Mouse (Mus musculus): ENCODE results near the gene Nelfe. TPM values are rescaled to one million over a fixed set of nuclear protein-coding genes. Genes with fewer than 3 reads are reported as not detected.

Nelfe gene
- total RNA-seq, 2 experiments from 2014 or later = 13.7 to 17.3 TPM

DNA sequence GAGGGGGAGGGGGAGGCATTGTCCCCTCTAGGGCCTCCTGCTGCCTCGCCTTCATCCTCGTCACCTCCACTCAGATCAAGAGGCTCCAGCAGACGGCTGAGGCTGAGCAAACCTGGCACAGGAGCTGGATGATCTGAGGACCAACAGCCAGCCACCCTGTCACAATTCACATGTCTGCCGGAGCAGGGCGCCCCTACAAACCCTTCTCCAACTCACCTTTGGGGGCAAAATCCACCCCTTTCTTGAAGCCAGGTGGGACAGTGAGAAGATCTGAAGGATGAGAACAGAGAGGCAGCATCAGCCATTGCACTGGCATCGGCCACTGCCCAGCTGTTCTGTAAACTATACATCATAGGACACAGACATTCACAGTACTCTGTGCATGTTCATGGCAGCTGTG is 3.0 kb upstream of the Nelfe start:
- DNase-seq = no peak

DNA sequence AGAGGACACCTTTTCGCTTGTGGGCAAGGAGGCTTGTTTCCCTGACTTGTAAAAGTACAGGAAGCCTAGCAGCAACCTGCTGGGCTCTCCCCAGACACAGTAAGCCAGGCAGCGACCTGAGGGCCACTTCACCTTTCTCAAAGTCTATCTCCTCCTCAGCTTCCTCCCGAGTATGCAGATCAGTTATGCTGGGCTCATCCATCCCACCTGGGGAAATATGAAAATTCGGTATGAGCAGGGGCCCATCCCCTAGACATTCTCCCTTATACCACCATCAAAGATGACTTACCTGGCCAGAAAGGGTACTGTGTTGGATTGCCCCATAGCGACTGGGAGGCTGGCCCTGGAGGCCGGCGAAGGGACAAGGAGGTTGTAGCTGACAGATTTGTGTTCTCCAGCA is 2.6 kb upstream of the Nelfe start:
- no peak for DNase-seq

DNA sequence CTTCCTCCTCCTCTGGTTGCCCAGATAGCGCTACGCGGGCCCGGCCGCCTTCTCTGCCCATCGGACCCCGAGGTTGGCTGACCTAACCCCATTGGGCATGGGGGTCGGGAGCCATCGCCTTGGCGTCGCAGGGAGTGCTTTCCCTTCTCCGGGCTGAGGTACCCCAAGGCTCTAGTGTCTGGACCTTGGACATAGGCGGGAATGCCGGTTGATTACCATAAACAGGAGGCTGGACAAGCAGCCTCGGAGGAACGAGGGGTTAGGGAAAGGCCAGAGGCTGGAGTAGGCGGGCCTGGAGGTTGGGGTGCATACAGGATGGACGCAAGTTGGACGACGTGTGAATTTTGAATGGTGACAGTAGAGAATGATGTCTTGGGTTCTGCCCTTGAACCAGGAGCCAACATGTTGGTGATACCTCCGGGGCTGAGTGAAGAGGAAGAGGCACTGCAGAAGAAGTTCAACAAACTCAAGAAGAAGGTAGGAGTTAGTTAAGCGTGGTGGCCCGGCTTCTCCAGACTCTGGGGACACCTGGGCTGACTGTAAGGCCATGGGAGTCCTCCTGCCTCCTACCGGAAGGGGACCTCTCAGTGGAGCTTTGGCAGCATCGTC is 430 bp downstream of the Nelfe start:
- no peak for DNase-seq

DNA sequence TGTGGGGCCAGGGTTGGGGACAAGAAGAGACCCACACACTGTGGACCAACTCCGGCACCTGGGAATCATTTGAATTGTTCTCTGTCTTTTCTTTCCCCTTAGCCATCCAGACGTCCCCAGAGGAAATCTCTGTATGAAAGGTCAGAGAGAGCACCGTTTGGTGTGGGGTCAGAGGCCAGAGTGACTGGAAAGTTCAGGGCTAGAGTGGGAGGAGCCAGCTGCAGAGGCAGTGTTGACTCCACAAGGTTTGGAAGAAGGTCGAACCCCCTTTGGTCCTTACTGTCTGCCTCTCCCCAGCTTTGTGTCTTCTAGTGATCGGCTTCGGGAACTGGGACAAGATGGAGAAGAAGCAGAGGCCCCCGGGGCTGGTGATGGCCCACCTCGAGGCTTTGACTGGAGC is 3.3 kb downstream of the Nelfe start:
- DNase-seq = no peak

DNA sequence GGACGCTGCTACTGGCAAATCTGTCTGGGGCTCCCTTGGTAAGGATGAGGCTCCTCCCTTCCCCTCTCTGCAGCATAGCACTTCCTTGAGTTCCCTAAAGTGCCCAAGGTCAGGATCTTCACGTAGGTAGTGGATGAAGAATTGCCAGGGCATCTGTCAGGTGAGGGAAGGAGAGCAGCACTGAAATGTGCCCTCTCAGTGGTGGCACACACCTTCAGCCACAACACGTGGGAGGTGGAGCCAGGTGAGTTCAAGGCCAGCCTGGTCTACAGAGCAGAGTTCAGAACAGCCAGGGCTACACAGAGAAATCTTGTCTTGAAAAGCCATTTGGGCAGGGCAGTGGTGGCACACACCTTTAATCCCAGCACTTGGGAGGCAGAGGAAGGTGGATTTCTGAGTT is 4.6 kb downstream of the Nelfe start:
- no peak for DNase-seq

DNA sequence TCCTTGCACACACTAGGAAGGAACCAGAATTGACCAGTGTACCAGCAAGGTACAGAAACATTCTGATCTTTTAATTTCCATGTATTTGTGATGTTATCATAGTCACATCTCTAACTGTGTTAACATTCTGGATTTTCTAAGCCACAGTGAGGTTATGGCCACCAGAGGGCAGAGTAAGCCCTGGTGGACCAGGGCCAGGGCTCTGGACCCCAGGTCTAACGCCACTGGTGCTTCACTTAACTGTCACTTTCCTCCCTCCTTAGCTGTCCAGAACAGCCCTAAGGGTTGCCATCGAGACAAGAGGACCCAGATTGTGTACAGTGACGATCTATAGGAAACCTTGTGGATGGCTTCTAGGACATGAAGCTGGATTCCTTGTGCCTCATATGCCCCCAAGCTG is 5.6 kb downstream of the Nelfe start:
- DNase-seq = peak; percentile 67

DNA sequence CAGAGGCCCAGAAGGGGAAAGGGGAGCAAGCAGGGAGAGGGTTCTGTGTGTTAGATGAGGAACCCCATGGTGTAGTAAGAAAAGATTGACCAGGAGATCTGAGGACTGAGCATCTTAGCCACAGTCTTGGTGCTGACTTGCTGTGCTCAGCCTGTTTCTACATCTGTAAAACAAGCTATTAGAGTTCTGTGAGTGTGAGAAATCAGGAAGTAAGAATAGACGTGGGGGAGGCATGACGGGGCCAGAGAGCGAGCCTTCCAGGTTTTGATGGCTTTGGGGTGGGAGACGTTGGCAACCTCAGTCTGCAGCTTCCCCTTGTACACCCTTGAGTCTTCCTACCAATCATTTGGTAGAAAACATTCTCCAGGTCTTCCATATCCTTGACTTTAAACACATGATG is 8.5 kb downstream of the Nelfe start:
- DNase-seq = no peak

DNA sequence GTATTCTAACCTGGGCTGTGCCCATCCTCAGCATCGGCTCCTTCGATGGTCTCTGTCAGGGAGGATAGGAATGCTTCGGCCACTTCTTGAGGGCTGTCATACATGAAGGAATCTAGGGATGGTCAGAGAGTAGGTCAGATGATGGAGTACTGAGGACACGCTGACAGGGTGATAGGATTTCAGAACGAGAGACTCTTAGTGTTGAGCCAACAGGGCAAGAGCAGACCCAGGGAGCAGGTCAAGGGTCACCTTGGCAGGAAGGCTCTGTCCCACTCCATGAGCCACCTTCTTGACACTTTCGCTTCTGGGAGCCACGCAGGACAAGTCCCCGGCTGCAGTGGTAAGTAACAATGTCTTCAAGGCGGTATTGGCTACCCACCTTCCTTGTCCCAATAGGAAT is 10.3 kb downstream of the Nelfe start:
- DNase-seq = no peak

DNA sequence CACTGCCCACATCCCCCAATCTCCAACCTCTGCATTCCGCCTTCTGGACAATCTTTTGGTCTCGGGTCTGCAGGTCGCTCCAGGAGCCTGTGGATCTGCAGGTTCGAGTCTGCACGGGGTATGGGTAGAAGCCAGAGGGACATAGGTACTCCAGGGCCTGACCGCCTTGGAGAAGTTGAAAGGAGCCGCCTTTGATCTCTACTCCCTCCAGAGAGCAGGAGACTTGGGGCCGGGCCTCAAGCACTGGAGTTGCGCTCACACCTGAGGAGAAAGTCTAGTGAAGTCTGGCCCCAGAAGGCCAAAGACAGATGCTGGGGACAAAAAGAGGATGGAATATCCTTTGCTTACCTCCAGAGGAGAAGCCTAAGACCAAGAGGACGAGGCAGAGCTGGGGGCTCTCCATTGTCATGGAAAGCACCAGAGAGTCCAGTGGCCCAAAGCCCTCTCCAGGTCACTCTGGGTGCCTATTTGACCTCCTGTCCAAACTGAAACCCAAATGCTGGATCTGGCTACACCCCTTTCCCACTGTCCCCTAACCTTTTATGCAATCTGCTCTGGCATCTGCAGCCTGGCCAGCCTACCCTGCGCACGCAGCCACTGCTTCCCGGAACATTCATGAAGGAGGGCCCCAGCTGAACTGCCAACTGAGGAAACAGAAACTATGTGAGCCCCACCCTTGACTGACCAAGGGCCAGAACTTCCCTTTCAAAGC is 11.7 kb downstream of the Nelfe start:
- no peak for DNase-seq

DNA sequence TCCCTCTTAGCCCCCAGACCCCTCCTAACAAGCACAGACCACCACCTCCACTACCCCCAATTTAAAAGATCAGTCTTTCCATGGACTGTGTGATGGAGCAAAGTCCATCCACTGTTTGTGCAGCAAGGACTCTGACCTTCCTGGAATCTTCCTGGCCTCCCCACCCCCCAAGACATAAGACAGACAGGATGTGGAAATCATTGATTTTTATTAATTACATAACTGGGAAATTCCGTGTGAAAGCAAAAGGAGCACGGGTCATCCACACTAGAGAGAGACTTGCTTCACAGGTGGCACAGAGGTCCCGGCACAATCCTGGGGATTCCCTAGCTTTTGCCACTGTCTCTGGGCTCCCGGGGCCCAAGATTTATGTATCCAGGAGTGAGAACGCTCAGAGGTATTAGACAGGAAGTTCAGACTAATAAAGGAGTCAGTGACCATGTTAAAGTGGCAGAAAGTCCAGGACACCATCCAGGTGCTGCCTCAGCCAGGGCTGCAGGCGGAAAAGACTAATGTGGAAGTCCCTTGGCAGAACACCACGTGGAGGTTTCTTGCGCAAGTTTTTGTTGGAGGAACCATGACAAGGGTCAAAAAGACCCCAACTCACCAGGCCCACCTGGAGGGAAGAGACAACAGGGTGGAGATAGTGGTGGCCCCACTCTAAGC is 12.4 kb downstream of the Nelfe start, which contains the start of gene Cfb:
Gene Cfb (minus strand): TSS at position 103 of the 666 bp plus-strand sequence.
- DNase-seq = no peak

DNA sequence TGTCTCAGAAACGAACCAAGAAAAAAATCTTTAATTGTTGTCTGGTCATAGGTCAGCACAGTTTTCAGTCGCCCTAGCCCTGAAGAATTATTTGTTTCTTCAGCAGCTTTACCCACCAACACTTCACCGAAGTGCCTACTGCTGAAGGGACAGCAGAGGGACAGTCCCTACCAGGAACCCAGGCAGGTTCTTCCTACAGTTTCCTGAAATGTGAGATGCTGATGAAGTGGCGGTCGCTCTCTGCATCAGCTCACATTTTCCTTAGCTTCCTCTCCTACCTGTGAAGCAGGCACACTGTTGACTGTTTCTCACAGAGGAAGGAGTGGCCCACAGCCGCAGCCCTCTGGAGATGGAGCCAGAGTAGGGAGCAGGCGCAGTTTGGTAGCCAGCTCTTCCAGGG is 15.8 kb downstream of the Nelfe start:
- DNase-seq = no peak

DNA sequence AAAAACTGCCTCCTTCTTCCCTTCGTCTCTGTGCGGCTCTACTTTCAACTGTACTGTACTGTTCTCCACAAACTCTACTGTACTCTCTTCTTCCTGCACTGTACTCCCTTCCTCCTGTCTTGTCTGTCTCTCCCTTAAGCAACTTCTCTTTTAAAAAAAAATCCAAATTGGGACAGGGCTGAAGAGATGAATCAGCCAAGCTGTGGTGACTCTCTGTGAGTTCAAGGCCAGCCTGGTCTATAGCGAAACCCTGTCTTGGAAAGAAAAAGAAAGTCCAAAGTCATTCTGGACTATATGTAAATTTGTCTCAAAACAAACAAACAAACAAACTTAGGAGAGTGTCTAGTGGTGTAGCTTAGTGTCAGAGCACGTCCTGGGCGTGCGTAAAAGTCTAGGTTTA is 24.1 kb downstream of the Nelfe start:
- no peak for DNase-seq

DNA sequence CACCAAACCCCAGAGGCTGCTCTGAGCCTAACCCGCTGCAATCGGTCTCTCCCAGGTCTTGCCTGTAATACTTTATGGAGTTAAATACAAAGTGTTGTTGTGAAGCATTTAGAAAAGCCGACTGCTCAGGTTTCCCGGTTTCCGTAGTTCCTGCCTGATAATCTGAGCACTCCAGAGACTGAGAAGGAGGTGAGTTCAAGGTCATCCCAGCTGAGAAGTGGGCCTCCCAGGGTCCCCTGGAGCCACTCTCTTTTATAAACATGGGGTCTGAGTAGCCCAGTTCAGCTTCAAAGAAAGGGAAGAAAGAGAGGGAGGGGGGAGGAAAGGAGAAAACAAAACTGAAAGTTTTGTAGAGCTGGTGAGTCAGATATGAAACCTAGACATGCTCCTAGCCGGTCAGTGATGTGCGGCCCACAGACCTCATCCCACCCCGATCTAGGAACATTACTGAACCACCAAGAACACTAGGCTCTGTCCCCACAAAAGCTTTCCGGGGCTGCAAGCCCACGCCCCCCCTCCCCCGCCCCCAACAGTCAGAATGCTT is 29.2 kb downstream of the Nelfe start, which contains the start of gene Zbtb12:
Gene Zbtb12 (plus strand): TSS at position 148 of the 544 bp plus-strand sequence.
- no peak for DNase-seq

DNA sequence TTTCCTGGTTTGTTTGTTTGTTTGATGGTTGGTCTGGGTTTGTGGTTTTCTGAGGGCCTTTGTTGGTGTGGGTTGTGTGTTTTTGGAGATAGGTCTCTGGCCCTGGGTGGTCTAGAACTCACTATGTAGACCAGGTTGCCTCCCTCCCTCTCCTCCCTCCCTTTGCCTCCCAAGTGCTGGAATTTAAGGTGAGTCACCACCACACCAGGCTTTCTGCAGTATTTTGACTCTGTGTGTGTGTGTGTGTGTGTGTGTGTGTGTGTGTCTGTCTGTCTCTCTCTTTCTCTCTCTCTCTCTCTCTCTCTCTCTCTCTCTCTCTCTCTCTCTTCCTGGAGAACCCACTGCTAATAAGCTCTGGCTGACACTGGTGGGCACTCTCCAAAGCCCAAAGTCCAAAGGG is 31.0 kb downstream of the Nelfe start:
- DNase-seq = no peak

DNA sequence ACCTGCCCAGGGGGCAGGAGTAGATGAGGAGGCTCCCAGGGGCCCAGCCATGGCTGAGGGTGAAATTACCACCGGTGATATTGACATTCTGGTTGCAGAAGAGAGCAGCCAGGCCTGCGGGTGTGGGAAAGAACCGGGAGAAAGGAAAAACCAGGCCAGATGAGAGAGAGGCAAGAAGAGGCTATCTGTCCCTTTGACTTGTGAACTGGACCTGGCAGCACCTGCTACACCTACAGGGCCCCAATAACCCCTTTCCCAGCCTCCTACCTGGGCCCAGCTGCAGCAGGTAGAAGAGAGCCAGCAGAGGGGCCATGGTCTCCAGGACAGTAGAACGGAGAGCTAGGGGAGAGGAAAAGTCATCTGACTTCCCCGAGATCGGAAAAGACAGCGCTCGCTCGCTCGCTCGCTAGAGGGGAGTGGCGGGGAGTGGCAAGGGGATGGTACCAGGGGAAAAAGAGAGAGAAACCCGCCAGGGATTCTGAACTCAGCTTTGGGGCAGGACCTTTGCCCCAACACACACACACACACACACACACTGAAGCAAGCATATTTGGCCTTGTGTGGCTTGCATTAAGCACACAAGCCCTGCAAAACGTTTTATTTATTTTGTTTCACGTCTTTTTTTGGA is 31.6 kb downstream of the Nelfe start, which contains the start of gene Gm20547:
Gene Gm20547 (minus strand): TSS at position 360 of the 628 bp plus-strand sequence.
- no peak for DNase-seq

DNA sequence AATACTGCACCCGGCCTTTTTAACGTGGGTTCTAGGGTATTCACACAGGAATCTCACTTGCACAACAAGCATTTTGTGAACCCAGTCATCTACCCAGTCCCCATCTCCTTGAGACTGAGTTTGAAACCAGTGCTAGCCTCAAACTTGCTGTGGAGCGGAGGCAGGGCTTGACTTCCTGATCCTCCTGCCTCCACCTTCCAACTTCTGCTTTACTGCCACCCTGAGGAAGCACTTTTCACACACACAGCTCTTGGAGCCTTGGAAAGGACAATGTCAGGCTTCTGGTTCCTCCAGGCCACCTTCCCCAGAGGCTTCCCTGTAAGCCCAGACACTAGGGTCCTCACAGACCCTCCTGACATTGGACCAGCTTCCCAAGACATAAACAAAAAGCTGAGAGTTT is 33.1 kb downstream of the Nelfe start:
- no peak for DNase-seq

DNA sequence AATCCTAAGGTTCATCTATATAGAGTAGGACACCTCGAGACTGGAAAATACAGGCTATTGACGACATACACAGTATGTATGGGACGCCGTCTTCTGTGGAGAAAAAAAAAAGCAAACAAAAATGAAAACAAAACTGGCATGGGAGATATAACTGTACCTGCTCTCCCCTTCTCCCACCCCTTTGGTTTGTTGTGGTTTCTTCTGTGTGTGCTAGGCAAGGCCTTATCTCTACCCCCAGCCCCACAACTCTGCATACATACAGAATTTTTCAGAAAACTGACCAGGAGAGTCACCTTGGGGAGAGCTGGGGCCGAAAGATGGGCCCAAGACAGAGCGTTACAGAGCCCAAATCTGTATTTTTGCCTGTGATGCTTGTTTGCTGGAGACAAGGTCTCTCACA is 34.5 kb downstream of the Nelfe start:
- no peak for DNase-seq

DNA sequence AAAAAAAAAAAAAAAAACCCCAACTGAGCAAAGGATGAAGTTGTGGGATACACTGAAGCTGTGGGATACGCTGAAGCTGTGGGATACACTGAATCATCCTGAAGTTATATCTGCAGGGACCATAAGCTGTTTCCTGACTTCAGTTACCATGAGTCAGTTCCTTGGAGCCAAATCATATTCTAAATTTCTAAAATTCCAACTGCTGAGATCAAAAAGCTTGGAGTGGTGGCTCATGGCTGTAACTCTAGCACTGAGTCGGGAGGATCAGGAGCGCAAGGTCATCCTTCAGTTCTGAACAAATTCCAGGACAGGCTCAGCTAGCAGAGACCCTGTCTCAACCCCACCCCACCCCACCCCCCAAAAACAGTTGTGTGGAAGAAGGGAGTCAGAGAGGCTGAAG is 35.4 kb downstream of the Nelfe start:
- DNase-seq = no peak

DNA sequence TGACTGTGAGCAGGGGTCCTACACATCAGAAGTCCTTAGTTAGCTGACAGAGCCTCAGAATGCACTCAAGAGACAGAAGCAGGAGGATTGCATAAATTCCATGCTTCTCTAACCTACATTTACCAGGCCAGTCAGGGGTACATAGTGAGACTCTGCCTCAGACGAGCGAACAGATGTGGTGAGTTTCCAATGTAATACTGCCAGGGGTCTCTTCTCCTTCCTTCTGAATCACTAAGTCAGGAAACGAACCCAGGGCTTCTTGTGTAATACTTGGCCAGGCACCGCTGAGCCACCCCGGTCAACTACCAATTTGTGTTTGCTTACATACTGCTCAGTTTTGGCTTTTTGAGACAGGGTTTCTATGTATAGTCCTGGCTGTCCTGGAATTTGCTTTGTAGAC is 37.8 kb downstream of the Nelfe start:
- no peak for DNase-seq

DNA sequence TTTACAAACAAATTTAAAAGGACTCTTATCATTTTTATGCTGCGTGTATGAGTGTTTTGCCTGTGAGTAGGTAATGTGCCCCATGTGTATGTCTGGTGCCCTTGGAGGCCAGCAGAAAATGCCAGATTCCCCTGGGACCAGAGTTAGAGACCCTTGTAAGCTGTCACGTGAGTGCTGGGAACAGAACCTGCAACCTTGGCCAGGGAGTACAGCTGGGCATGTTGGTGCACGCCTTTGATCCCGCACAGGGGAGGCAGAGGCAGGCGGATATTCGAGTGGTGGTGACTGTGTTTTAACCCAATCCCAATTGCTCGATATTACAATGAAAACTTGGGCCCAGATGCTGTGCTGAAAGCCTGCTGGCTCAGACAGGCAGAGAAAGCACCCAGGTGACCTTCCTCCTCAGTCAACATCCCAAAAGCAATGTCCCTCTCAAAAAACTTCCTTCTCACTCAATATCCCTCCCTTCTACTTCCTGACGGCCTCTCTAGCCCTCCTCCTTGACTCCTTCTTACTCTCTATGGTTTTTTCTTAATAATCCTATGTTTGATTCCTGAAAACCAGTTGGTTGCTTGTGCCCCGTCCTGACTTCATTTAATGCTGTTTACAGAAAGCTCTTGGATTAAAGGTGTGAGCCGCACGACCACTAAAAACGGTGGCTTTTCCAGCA is 40.0 kb downstream of the Nelfe start:
- DNase-seq = no peak

DNA sequence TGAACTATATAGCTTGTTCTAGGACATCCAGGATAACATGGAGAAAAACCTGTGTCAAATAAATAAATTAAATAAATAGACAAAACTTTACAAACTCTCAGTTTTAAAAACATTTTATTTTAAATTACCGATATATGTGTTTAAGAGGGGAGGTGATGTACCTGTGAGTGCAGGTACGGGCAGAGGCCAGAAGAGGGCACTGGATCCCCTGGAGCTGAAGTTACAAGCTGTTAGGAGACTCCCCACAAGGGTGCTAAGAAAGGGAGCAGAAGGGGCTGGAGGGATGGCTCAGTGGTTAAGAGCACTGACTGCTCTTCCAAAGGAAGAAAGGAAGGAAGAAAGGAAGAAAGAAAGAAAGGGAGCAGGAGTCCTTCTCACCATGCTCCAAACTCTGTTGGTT is 41.2 kb downstream of the Nelfe start:
- no peak for DNase-seq

Data from gastrocnemius, postnatal 10 days (tissue).